Mouse (Mus musculus) heart, postnatal 0 days (tissue): ENCODE measurements around the gene Fopnl.

Experiments
- CTCF ChIP-seq: IDR thresholded peaks from 2 replicates; pipeline ENCODE4 v1.5.1; 2016; ENCODE audit warnings: antibody characterized with exemption, control low read depth, low read depth
- EP300 ChIP-seq: IDR thresholded peaks from 2 replicates; pipeline ENCODE4 v1.6.1; 2016; ENCODE audit warnings: antibody characterized with exemption, low read depth

DNA sequence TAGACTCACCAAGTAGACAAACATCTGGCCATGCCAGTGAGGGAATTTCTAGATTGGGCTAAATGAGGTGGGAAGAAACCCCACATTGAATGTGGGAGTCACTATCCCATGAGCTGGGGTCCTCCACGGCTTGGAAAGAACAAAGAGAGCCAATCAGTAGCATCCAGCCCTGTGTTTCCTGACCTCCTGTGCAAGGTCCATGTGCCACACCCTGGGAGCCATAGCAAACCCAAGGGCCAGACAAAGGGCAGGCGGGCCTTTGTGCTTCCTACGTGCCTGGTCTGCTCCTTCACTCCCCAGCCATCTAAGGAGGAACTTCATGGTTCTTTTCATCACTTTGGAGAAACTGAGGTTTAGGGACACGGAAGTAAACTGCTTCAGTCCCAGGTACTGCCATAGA, 64.3 kb downstream of the Fopnl start:
- TF ChIP-seq CTCF (no peak), EP300 (no peak)
